Mouse (Mus musculus): ENCODE data around the gene Mtus2.

The Mtus2 gene

GRCm38 (mm10) chr5:148216786-148217185 is 259.7 kb downstream of the Mtus2 start:
- no peak for DNase-seq

- DNase-seq, result no peak
Observed at GRCm38 (mm10) chr5:148222898-148223297, 265.8 kb downstream of the Mtus2 start.

GRCm38 (mm10) chr5:148224004-148224403 is 266.9 kb downstream of the Mtus2 start:
- no peak for DNase-seq

GRCm38 (mm10) chr5:148233714-148234113 is 276.6 kb downstream of the Mtus2 start:
- no peak for DNase-seq

- no peak for DNase-seq
Observed at GRCm38 (mm10) chr5:148236616-148237015, 279.5 kb downstream of the Mtus2 start.

GRCm38 (mm10) chr5:148239067-148239466 is 281.9 kb downstream of the Mtus2 start:
- peak; percentile 16 for DNase-seq

GRCm38 (mm10) chr5:148239757-148240156 is 282.6 kb downstream of the Mtus2 start:
- no peak for DNase-seq

- DNase-seq, result peak; percentile 67
Observed at GRCm38 (mm10) chr5:148241932-148242331, 284.8 kb downstream of the Mtus2 start.

- DNase-seq, result no peak
Observed at GRCm38 (mm10) chr5:148244471-148244870, 287.4 kb downstream of the Mtus2 start.

GRCm38 (mm10) chr5:148245386-148245785 is 288.3 kb downstream of the Mtus2 start:
- no peak for DNase-seq

- no peak for DNase-seq
Observed at GRCm38 (mm10) chr5:148248236-148248635, 291.1 kb downstream of the Mtus2 start.

- DNase-seq, result no peak
Observed at GRCm38 (mm10) chr5:148251847-148252246, 294.7 kb downstream of the Mtus2 start.

- no peak for DNase-seq
Observed at GRCm38 (mm10) chr5:148262016-148262415, 304.9 kb downstream of the Mtus2 start.

- DNase-seq, result no peak
Observed at GRCm38 (mm10) chr5:148264819-148265707, 307.9 kb downstream of the Mtus2 start.

GRCm38 (mm10) chr5:148266841-148267240 is 309.7 kb downstream of the Mtus2 start:
- DNase-seq, result no peak

- no peak for DNase-seq
Observed at GRCm38 (mm10) chr5:148267446-148267845, 310.3 kb downstream of the Mtus2 start.

GRCm38 (mm10) chr5:148272065-148272464 is 314.9 kb downstream of the Mtus2 start:
- no peak for DNase-seq

GRCm38 (mm10) chr5:148272771-148273170 is 315.7 kb downstream of the Mtus2 start:
- no peak for DNase-seq

GRCm38 (mm10) chr5:148278233-148278632 is 321.1 kb downstream of the Mtus2 start:
- DNase-seq, result no peak

GRCm38 (mm10) chr5:148280321-148280720 is 323.2 kb downstream of the Mtus2 start:
- no peak for DNase-seq

GRCm38 (mm10) chr5:148282093-148282492 is 325.0 kb downstream of the Mtus2 start:
- no peak for DNase-seq

GRCm38 (mm10) chr5:148282631-148283030 is 325.5 kb downstream of the Mtus2 start:
- no peak for DNase-seq

GRCm38 (mm10) chr5:148283177-148283576 is 326.1 kb downstream of the Mtus2 start:
- DNase-seq, result no peak

- DNase-seq, result no peak
Observed at GRCm38 (mm10) chr5:148283584-148283983, 326.5 kb downstream of the Mtus2 start.

GRCm38 (mm10) chr5:148287529-148287928 is 330.4 kb downstream of the Mtus2 start:
- DNase-seq, result no peak
